Mouse (Mus musculus) bone marrow macrophage, adult 2 months (primary cell): Measurements from ENCODE around the gene Kif11.

Source experiments
- CTCF ChIP-seq: IDR thresholded peaks from 2 replicates; pipeline ENCODE4 v1.5.1; 2012; ENCODE audit warnings: low read depth, mild to moderate bottlenecking, low read length, moderate library complexity
- POLR2A ChIP-seq: IDR thresholded peaks from 2 replicates; pipeline ENCODE4 v1.6.1; 2012; ENCODE audit warnings: mild to moderate bottlenecking, low read depth, low read length, borderline replicate concordance

DNA sequence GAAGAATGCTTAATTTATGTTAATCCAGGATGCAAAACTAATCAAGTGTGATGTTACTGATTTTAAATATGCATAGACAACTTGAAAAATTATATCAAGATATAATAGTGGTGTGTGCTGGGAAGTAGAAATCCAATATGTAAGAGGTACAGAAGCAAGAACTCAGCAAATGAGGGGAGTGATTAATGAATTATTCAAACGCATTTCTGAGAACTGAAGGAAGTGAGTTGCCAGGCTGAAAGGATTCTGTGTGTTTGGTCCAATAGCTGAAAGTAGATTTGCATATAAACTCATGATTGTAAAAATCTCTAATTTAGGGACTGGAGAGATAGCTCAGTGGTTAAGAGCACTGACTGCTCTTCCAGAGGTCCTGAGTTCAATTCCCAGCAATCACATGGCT, 7.2 kb upstream of the Kif11 start:
- TF ChIP-seq CTCF: no peak
- no peak for TF ChIP-seq POLR2A
